Mouse (Mus musculus) layer of hippocampus, adult 8-10 months (tissue): ENCODE data around the gene Isg15. TPM values are rescaled to one million over a fixed set of nuclear protein-coding genes. Genes with fewer than 3 reads are reported as not detected.
"Not testable (repeated sequence)": the region's sequence is repeated elsewhere in the genome, so short reads cannot be mapped to it uniquely, and the experiment has no call there.

Experiments used
- DNase-seq, 2 experiments: peaks; one replicate each; pipeline ENCODE4 v3.0.0; 2022; ENCODE audit warnings: low spot score in 2 of 2
- microRNA-seq, 2 experiments: library from miRNA; unstranded; fragments of <30 nt; microRNA quantifications; one replicate each; pipeline ENCODE4 v1.2.0; 2022
- total RNA-seq, 4 experiments: library from RNA; stranded (reverse); gene quantifications; 2 replicates each; pipeline ENCODE4 v1.2.4; 2022

The Isg15 gene
- total RNA-seq, 4 experiments from 2014 or later = 0.87 to 2.6 (median 1.7) TPM

DNA sequence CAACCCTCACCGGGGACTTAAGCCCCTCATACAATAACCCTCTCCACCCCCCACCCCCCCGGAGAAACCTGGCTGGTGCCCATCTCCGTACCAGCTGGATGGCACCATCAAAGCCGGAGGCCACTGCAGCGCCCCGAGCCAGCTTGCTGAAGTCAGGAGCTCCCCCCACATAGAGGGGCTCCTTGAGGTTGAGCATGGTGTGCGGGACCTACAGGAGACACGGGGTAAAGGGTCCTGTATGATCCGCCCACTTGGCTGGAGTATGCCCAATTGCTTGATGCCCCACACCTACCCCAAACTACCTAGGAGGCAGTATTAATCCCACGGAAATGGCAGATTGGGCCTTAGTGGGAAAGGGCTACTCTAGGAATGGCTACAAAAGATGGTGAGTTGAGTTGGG is 31.5 kb downstream of the Isg15 start:
- no peak for DNase-seq

DNA sequence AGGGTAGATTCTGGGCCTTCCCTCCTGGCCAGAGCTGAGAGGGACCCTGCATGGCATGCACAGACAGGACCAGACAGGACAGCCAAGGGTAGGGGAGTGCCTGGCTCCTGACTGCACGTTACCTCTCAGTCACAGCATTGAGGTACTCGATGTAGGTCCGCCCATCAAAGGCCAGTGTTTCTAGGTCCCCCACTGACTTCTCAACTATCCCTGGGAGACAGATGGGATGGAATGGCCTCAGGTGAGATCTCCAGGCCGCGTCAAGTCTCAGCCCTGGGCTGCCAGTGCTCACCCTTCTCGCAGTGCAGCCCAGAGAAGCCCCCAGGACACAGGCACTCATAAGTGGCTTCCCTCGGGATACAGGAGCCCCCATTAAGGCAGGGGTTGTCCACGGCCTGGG is 32.0 kb downstream of the Isg15 start:
- DNase-seq = no peak

DNA sequence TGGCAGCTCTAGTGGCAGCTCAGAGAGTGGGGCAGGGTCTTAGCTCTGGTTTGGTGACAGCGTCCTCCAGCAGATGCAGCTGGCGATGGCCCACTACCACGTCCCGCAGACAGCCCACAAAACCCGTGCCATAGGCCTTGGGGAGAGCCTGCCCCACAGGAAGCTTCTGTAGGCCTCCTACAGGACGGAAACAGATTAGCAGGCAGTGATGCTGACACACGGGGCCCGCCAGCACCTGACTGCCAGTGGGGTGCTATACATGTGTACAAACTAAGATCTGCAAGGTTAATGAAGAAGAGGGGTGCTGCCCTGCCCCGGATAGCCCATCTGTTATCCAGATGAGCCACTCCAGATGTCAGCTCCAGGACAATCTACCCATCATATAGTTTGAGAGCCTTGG is 34.1 kb downstream of the Isg15 start:
- no peak for DNase-seq

DNA sequence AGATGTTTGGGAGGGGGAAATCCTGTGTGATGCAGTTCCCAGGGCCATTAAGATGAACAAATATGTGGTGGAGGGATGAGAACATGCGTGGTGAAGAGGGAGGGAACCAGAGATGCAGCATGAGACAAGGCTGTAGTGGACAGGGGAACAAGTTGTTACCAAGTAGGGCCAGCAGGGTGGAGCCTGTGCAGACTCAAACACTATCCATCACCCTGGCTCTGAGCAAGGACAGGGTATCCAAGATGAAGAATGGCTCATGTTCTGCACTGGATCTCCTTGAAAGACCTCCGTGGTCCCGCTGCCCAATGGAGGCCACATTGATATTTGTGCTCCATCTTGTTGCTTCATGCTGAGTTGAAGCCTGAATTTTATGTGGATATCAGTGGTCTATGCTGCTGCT is 45.8 kb downstream of the Isg15 start:
- no peak for DNase-seq

DNA sequence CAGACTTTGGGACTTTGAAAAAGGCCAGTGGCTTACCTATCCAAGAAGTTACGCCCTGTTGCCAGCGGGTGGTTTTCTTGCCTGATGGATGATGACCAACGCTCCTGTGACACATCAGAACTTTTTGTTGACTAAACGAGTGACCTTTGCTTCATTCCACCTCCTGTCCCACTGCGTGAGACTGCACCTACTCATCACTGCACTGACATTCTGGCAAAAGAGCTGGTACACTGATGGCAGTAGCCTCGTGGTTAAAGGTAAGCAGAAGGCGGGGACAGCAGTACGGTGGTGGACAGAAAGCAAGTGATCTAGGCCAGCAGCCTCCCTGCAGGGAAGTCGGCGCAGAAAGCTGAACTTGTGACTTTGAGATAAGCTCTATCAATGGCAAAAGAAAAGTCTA is 49.7 kb downstream of the Isg15 start:
- not testable (repeated sequence) for DNase-seq

Small RNA genes lying within 50 kb of the gene (microRNA-seq; reads per million reads assigned to microRNA genes)
- 5.4 to 7.1 reads per million in 2 experiments for gene Mir7658

Other genes with a start within 250 kb of the Isg15 start
- 10 to 100 TPM; 13.6 to 29.5 (median 18.1) TPM for gene C1qtnf12, start 238.5 kb downstream of the Isg15 start, total RNA-seq
- 10 to 100 TPM in 1 of 4 experiments, 1 to 10 TPM in 3; 9.2 to 11.3 (median 9.7) TPM for gene B3galt6, start 208.2 kb downstream of the Isg15 start, total RNA-seq
- 100 to 1,000 TPM; 202 to 230 (median 217) TPM for gene Sdf4, start 207.9 kb downstream of the Isg15 start, total RNA-seq
- gene Tnfrsf4, start 187.0 kb downstream of the Isg15 start, total RNA-seq = 1 to 10 TPM; 1.1 to 3.5 (median 2.0) TPM
- not detected for gene Tnfrsf18, start 174.7 kb downstream of the Isg15 start, total RNA-seq
- gene Ttll10, start 141.4 kb downstream of the Isg15 start, total RNA-seq = under 1 TPM in 3 of 4 experiments, not detected in 1; 0.27 to 0.80 (median 0.45) TPM
- gene 9430015G10Rik, start 90.8 kb downstream of the Isg15 start, total RNA-seq = 10 to 100 TPM; 28.2 to 49.7 (median 35.9) TPM
- gene Rnf223, start 70.3 kb downstream of the Isg15 start, total RNA-seq = 1 to 10 TPM in 2 of 4 experiments, under 1 TPM in 2; 0.49 to 2.0 (median 0.81) TPM
- 100 to 1,000 TPM; 125 to 145 (median 144) TPM for gene Agrn, start 3.3 kb downstream of the Isg15 start, total RNA-seq
- 1 to 10 TPM; 5.9 to 7.3 (median 6.3) TPM for gene AW011738, start 2.5 kb upstream of the Isg15 start, total RNA-seq
- gene Perm1, start 15.1 kb upstream of the Isg15 start, total RNA-seq = under 1 TPM; 0.32 to 0.45 (median 0.38) TPM
- gene Plekhn1, start 34.0 kb upstream of the Isg15 start, total RNA-seq = 10 to 100 TPM; 38.2 to 52.2 (median 46.4) TPM
- gene Noc2l, start 35.2 kb upstream of the Isg15 start, total RNA-seq = 10 to 100 TPM; 64.1 to 72.4 (median 68.0) TPM
- 1 to 10 TPM; 5.1 to 7.9 (median 6.0) TPM for gene Samd11, start 54.8 kb upstream of the Isg15 start, total RNA-seq
- gene Vmn2r-ps159, start 130.3 kb upstream of the Isg15 start, total RNA-seq = not detected